Comparison of ENCODE assay signal across 12 mouse cellular contexts in the genomic region with DNA sequence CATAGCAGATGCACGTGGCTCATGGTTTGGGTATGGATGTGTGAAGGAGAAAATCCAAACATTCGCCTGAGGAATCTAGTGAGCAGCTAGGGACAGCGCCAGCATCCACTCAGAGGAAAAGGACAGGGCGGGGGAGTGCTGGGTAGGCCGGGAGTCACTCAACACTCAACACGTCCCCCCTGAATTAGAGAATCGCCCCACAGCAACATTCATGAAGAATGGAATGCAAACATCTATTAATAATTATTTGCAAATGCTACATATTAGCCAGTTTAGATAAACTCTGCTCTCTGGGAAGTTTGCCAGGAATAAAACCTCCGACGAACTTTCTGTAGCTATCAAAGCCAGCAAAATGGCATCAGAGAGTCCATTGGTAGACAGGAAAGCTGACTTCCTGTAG. TPM values are rescaled to one million over a fixed set of nuclear protein-coding genes. Genes with fewer than 3 reads are reported as not detected.
DNase-seq lines count a peak whose midpoint lies in the region; ATAC-seq and TF ChIP-seq lines count a peak whose summit lies in the region.
"Had no signal": no experiment of that assay in that cellular context is flagged by ENCODE, and none has a peak within 500 bp of the region (broad histone marks: within the 10 kb centered on the region; RNA-seq: fewer than 3 reads in every experiment).

No protein-coding gene starts in this region.

- no peak for TF ChIP-seq CTCF in lung, embryonic 14.5 days (IDR thresholded peaks at IDR 0.05; ENCODE audit: low read depth)

- no peaks in the 10 kb centered on the region for H3K9me3 ChIP-seq in lung, embryonic 14.5 days (ENCODE audit: low read depth, low read length)
- H3K9me3 ChIP-seq: hindbrain, embryonic 12.5 days had no signal

- no peaks in the 10 kb centered on the region for H3K36me3 ChIP-seq in lung, embryonic 14.5 days (ENCODE audit: insufficient read depth)
- H3K36me3 ChIP-seq: hindbrain, embryonic 12.5 days had no signal

- DNase-seq in adrenal gland, postnatal 10 days: peak; percentile 2
- DNase-seq in adrenal gland, postnatal 4 days (ENCODE audit: low spot score in 2 of 2): no peak
- DNase-seq in lung, embryonic 14.5 days: peak; percentile 90
- no peak for DNase-seq in lung, adult 18-20 months
- DNase-seq in kidney, postnatal 36 days: peak; percentile 31 to 58
- peak; percentile 54 for DNase-seq in testis, postnatal 14 days (ENCODE audit: low spot score)
- no peak for DNase-seq in cerebellum, adult 18-20 months
- DNase-seq in MN1 (ENCODE audit: low spot score): no peak
- DNase-seq: cerebellum, adult 8-10 months; left cerebral cortex, postnatal 4 days had no signal

- no peak overlapping the region for H3K9ac ChIP-seq in lung, embryonic 14.5 days
- H3K9ac ChIP-seq: hindbrain, embryonic 12.5 days had no signal

- 17% methylated on average over 9 of the region's 9 CpGs for WGBS in lung, embryonic 14.5 days

- peak overlapping the region; percentile 5; the same call in 1 of the 2 replicates for H3K4me2 ChIP-seq in lung, embryonic 14.5 days
- H3K4me2 ChIP-seq: hindbrain, embryonic 12.5 days had no signal

- no peak overlapping the region for H3K4me3 ChIP-seq in lung, embryonic 14.5 days (ENCODE audit: low read depth, low read length)
- H3K4me3 ChIP-seq: hindbrain, embryonic 12.5 days had no signal

- peak; percentile 94 for ATAC-seq in lung, embryonic 14.5 days (ENCODE audit: insufficient read depth)
- ATAC-seq: midbrain, embryonic 16.5 days had no signal

- peaks cover 9% of the 10 kb centered on the region for H3K4me1 ChIP-seq in lung, embryonic 14.5 days (ENCODE audit: insufficient read depth)
- H3K4me1 ChIP-seq: hindbrain, embryonic 12.5 days had no signal

- H3K27me3 ChIP-seq in lung, embryonic 14.5 days (ENCODE audit: insufficient read depth, low read length): no peaks in the 10 kb centered on the region
- H3K27me3 ChIP-seq: hindbrain, embryonic 12.5 days had no signal

- H3K27ac ChIP-seq in lung, embryonic 14.5 days (ENCODE audit: low read depth): peak overlapping the region; percentile 76
- H3K27ac ChIP-seq: hindbrain, embryonic 12.5 days had no signal

RNA-seq across cellular contexts. Expression of gene Cacna1a, which starts 0.5 kb away (rescaled TPM):
- total RNA-seq in adrenal gland, postnatal 10 days (2021): 1 to 10 TPM; 5.3 to 9.5 TPM
- 10 to 100 TPM; 14.8 to 15.6 TPM for total RNA-seq in adrenal gland, postnatal 4 days (2021)
- polyA plus RNA-seq in lung, embryonic 14.5 days (2014; fragmentation: Nextera tagmentation; extraction: Ambion mirVana): 3.8 and 4.4 TPM in 2 replicates

Comparison
In these comparisons a context has a peak if more than half of its experiments do, and no peak if none do; other contexts are left out.
1. DNase-seq: peak in adrenal gland, postnatal 10 days (single experiment), lung, embryonic 14.5 days (single experiment), kidney, postnatal 36 days (2 of 2) and testis, postnatal 14 days (single experiment); none in adrenal gland, postnatal 4 days (0 of 2), lung, adult 18-20 months (0 of 2), cerebellum, adult 18-20 months (0 of 2) and MN1 (single experiment).